Mouse (Mus musculus): Measurements from ENCODE around the gene Tmem176a. TPM values are rescaled to one million over a fixed set of nuclear protein-coding genes. Genes with fewer than 3 reads are reported as not detected.

The Tmem176a gene
- polyA plus RNA-seq, 1 experiment from 2014 or later = 193 TPM

- no peak overlapping the region for H3K4me2 ChIP-seq (replicated peaks; ENCODE audit: low read depth)
- H3K9ac ChIP-seq (ENCODE audit: low read depth, low read length) = no peak overlapping the region
- H3K27ac ChIP-seq (ENCODE audit: low read depth, low read length) = no peak overlapping the region
- no peak for ATAC-seq
- peak; percentile 42 for TF ChIP-seq CTCF (IDR thresholded peaks at IDR 0.05; ENCODE audit: low read depth)
- no peak overlapping the region for H3K4me3 ChIP-seq (ENCODE audit: low read depth, low read length)
- H3K4me1 ChIP-seq (replicated peaks; ENCODE audit: control insufficient read depth, insufficient read depth, low read length) = no peaks in the 10 kb centered on the region
- H3K9me3 ChIP-seq (ENCODE audit: control insufficient read depth) = no peaks in the 10 kb centered on the region
- no peaks in the 10 kb centered on the region for H3K36me3 ChIP-seq (ENCODE audit: control insufficient read depth, insufficient read depth)
- H3K27me3 ChIP-seq (replicated peaks; ENCODE audit: control insufficient read depth, insufficient read depth, low read length) = no peaks in the 10 kb centered on the region
- WGBS = 99% methylated on average over 2 of the region's 2 CpGs
These were observed 13.4 kb downstream of the Tmem176a start for GRCm38 (mm10) chr6:48854155-48854554.

DNA sequence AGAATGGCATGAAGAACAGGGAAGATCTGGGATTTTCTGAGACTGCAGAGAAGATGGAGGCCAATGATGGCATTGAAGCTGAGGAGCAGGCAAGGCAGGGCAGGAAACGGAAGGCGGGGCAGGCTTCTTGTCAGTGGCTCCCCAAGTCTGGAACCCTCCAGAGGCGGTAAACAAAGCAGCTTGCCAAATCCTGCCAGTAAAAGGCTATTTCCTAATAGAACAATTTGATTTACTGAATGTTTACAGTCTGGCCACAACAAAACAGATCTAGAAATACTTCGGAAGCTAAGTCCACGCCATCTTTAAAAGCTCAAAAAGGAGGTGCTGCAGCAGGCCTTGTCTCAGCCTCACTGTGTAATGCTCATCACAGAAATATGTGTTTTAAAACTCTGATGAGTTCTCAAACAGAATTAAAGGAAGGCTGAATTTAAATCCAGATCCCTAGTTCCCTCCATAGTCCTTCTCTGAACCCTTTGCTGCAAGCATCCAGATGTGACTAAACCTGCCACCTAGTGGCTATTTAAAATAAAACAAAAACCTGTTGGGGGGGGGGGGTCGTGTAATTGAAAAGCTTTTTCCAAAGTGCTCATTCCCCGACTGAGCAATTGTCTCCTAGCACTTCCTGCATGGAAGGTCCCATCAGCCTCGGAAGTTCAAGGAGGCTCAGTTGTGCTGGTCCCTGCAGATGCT lies 17.0 kb downstream of the Tmem176a start:
- no peak for ATAC-seq
- Histone ChIP-seq H3K4me2 (replicated peaks; ENCODE audit: low read depth) (no peak overlapping the region), H3K27ac (ENCODE audit: low read depth, low read length) (0 out of 2 replicates have a peak overlapping the region, but pooled peaks have one; percentile 4), H3K27me3 (replicated peaks; ENCODE audit: control insufficient read depth, insufficient read depth, low read length) (no peaks in the 10 kb centered on the region), H3K36me3 (ENCODE audit: control insufficient read depth, insufficient read depth) (no peaks in the 10 kb centered on the region), H3K9me3 (ENCODE audit: control insufficient read depth) (no peaks in the 10 kb centered on the region), H3K4me3 (ENCODE audit: low read depth, low read length) (no peak overlapping the region), H3K9ac (ENCODE audit: low read depth, low read length) (no peak overlapping the region), H3K4me1 (replicated peaks; ENCODE audit: control insufficient read depth, insufficient read depth, low read length) (no peaks in the 10 kb centered on the region)
- TF ChIP-seq CTCF (IDR thresholded peaks at IDR 0.05; ENCODE audit: low read depth) = peak; percentile 64
- WGBS = 38% methylated on average over 8 of the region's 8 CpGs

GRCm38 (mm10) chr6:48860130-48860815 lies 19.6 kb downstream of the Tmem176a start:
- Histone ChIP-seq H3K9ac (ENCODE audit: low read depth, low read length) (peak overlapping the region; percentile 32; the same call in 1 of the 2 replicates), H3K36me3 (ENCODE audit: control insufficient read depth, insufficient read depth) (no peaks in the 10 kb centered on the region), H3K27ac (ENCODE audit: low read depth, low read length) (no peak overlapping the region), H3K9me3 (ENCODE audit: control insufficient read depth) (no peaks in the 10 kb centered on the region), H3K27me3 (replicated peaks; ENCODE audit: control insufficient read depth, insufficient read depth, low read length) (no peaks in the 10 kb centered on the region), H3K4me1 (replicated peaks; ENCODE audit: control insufficient read depth, insufficient read depth, low read length) (no peaks in the 10 kb centered on the region), H3K4me2 (replicated peaks; ENCODE audit: low read depth) (peak overlapping the region; percentile 62), H3K4me3 (ENCODE audit: low read depth, low read length) (peak overlapping the region; percentile 27; the same call in 1 of the 2 replicates)
- TF ChIP-seq CTCF (IDR thresholded peaks at IDR 0.05; ENCODE audit: low read depth) = peak; percentile 85
- WGBS = 15% methylated on average over 23 of the region's 23 CpGs
- ATAC-seq = peak; percentile 60

DNA sequence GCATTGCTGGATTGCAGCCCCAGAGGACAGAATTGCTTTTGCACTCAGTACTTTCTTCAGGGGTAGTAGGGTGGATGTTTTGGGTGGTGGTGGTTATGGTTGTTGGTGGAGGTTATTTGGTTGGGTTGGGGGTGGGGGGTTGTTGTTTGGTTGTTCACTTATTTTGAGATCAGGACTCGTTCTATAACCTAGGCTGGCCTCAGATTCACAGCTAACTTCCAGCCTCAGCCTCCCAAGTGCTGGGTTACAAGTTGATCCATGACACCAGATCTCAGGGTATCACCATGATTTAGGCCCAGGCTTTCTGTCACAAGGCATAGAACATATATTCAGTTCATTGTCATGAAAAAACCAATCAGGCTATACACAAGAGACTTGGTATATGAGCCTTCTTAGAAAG lies 20.1 kb downstream of the Tmem176a start:
- no peak for TF ChIP-seq CTCF (IDR thresholded peaks at IDR 0.05; ENCODE audit: low read depth)
- Histone ChIP-seq H3K4me1 (replicated peaks; ENCODE audit: control insufficient read depth, insufficient read depth, low read length) (no peaks in the 10 kb centered on the region), H3K9me3 (ENCODE audit: control insufficient read depth) (no peaks in the 10 kb centered on the region), H3K4me2 (replicated peaks; ENCODE audit: low read depth) (peak overlapping the region; percentile 62; the same call in 1 of the 2 replicates), H3K27ac (ENCODE audit: low read depth, low read length) (no peak overlapping the region), H3K4me3 (ENCODE audit: low read depth, low read length) (no peak overlapping the region), H3K9ac (ENCODE audit: low read depth, low read length) (no peak overlapping the region), H3K36me3 (ENCODE audit: control insufficient read depth, insufficient read depth) (no peaks in the 10 kb centered on the region), H3K27me3 (replicated peaks; ENCODE audit: control insufficient read depth, insufficient read depth, low read length) (no peaks in the 10 kb centered on the region)
- WGBS = 95% methylated on average over 1 of the region's 1 CpGs
- no peak for ATAC-seq

DNA sequence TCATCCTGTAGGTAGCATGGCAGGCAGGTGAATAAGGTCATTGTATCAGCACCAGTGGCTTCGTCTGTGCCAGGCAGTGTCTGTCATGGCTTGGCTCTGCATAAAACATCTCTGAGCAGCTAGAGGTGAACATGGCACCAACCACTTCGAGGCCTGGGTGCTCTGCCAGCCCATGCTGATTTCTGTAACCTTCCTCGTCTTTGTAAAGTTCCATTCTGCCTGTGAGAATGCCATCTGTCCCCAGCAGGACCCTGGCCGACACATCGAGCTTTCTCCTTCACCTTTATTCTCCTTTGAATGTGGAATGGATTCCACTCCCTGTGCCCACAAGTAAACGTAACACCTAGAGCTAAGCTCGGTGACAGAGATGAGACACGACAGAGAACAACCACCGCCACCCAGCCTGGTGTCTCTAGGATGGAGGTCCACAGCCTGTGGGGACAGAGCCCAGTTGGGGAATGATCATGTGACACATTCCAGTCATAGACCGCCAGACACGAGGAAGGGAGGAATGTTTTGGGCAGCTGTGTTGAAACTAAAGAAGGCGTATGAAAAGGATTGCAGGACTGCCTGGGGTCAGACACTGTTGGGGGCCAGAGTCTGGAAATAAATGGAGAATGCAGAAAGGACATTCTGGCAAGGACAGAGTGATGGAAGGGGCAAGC lies 21.0 kb downstream of the Tmem176a start:
- ATAC-seq = no peak
- TF ChIP-seq CTCF (IDR thresholded peaks at IDR 0.05; ENCODE audit: low read depth) = no peak
- H3K9ac ChIP-seq (ENCODE audit: low read depth, low read length) = no peak overlapping the region
- WGBS = 79% methylated on average over 12 of the region's 12 CpGs
- H3K9me3 ChIP-seq (ENCODE audit: control insufficient read depth) = no peaks in the 10 kb centered on the region
- H3K4me3 ChIP-seq (ENCODE audit: low read depth, low read length) = no peak overlapping the region
- no peaks in the 10 kb centered on the region for H3K36me3 ChIP-seq (ENCODE audit: control insufficient read depth, insufficient read depth)
- H3K27me3 ChIP-seq (replicated peaks; ENCODE audit: control insufficient read depth, insufficient read depth, low read length) = no peaks in the 10 kb centered on the region
- H3K27ac ChIP-seq (ENCODE audit: low read depth, low read length) = no peak overlapping the region
- no peak overlapping the region for H3K4me2 ChIP-seq (replicated peaks; ENCODE audit: low read depth)
- no peaks in the 10 kb centered on the region for H3K4me1 ChIP-seq (replicated peaks; ENCODE audit: control insufficient read depth, insufficient read depth, low read length)

GRCm38 (mm10) chr6:48862816-48863215 lies 22.1 kb downstream of the Tmem176a start:
- Histone ChIP-seq H3K4me2 (replicated peaks; ENCODE audit: low read depth) (no peak overlapping the region), H3K9ac (ENCODE audit: low read depth, low read length) (no peak overlapping the region), H3K27me3 (replicated peaks; ENCODE audit: control insufficient read depth, insufficient read depth, low read length) (no peaks in the 10 kb centered on the region), H3K36me3 (ENCODE audit: control insufficient read depth, insufficient read depth) (no peaks in the 10 kb centered on the region), H3K4me1 (replicated peaks; ENCODE audit: control insufficient read depth, insufficient read depth, low read length) (no peaks in the 10 kb centered on the region), H3K9me3 (ENCODE audit: control insufficient read depth) (no peaks in the 10 kb centered on the region), H3K27ac (ENCODE audit: low read depth, low read length) (no peak overlapping the region), H3K4me3 (ENCODE audit: low read depth, low read length) (no peak overlapping the region)
- WGBS = 76% methylated on average over 4 of the region's 4 CpGs
- TF ChIP-seq CTCF (IDR thresholded peaks at IDR 0.05; ENCODE audit: low read depth) = no peak
- no peak for ATAC-seq
